Mouse (Mus musculus) brain, adult 2 months (tissue): ENCODE results near the gene Prrg4.
A peak's percentile ranks its signal among the peaks of the same experiment; 100 is the strongest.
"Not testable (repeated sequence)": the region's sequence is repeated elsewhere in the genome, so short reads cannot be mapped to it uniquely, and the experiment has no call there.

Experiments
- DNase-seq: peaks from one replicate; pipeline ENCODE4 v3.0.0; 2011; ENCODE audit warnings: low read depth, low spot score

Gene Prrg4

DNA sequence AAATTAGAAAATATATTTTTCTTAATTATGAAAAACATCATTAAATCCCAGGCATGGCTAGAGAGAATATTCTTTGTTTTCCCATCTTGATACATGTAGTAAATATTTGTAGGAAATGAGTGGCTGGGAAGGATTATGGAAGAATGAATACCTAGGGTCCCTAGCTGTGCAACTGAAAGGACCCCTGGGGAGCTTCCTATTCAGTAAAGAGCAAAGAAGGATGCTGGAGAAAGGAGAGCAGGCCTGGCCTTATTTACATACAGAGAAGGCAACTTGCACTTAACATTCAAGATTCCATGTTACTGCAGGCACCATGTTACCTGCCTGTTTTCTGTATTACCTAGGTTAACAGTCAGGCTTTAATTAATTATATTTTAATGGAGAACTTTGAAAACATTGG lies 7.1 kb downstream of the Prrg4 start:
- DNase-seq: no peak

DNA sequence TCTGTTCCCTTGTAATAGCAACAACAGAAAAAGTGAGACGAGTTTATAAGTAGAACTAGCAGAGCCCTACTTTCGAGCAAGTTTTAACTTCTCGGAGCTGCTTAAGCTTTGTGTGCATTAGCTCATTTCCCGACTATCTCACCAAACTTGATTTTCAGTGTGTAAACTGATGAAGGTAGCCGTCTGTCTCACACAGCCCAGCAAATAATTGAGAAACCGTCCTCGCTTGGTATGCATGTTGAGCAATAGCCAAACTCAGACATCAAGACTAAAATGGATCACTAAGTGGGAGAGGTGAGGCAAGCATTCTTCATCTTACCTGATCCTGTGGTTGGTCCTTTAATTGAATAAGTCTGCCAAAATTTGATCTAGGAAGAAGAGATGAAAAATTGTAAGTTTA lies 7.9 kb downstream of the Prrg4 start:
- no peak for DNase-seq

GRCm38 (mm10) chr2:104840974-104841373 lies 8.7 kb downstream of the Prrg4 start:
- no peak for DNase-seq

DNA sequence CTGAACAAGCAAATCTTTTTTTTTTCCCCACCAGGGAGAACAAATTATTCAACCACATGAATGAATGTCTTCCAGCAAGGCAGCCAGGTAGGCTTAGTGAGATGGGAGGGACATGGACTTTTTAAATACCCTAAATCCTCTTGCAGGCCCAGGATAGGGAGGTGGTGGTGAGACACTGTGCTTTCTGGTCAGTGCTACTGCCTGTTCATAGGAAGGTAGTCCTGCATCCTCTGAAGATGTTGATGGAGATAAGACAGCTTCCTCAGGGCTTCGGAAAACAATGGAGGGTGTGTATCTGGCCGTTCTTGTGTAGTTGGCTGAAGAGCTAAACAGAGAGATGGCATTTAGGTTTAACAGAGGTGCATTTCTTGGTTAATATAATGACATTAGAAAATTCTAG lies 17.2 kb downstream of the Prrg4 start:
- no peak for DNase-seq

- DNase-seq: no peak
Measured at GRCm38 (mm10) chr2:104826191-104826590, 23.5 kb downstream of the Prrg4 start.

- not testable (repeated sequence) for DNase-seq
Measured at GRCm38 (mm10) chr2:104818763-104819162, 30.9 kb downstream of the Prrg4 start.

DNA sequence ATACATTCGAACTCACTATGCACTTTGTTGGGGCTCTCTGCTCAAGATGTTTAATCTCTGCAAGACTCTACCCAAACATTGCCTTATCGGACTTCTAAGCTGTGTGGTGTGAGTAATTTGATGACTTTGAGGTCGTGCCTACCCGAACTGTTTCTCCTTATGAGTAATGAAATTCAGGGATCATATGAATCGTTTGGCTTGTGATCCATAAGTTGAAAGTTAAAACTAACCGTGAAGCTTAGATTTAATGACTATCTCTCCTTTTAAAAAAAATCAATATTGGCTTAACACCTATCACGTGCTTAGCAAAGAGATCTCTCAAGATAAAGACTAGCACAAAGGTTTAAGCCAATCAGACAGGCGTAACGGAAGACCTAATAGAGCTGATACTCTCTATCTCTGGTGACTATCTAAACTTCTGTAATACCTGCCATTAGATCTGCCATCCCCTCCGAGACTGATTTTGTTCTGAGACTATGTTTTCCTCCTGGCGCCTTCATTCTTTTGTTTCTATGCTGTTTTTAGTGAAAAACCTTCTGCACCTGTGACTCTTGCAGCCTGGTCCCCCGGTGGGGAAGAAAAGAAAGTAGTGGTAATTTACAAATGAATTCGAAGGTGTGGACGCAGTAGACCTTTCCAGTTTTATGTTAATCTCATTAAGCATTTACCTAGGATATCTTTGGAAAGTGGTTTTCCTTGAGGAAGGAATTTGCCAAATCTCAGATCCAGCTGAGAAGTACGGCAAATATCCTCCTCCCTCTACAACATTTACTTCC lies 31.9 kb downstream of the Prrg4 start:
- no peak for DNase-seq

DNA sequence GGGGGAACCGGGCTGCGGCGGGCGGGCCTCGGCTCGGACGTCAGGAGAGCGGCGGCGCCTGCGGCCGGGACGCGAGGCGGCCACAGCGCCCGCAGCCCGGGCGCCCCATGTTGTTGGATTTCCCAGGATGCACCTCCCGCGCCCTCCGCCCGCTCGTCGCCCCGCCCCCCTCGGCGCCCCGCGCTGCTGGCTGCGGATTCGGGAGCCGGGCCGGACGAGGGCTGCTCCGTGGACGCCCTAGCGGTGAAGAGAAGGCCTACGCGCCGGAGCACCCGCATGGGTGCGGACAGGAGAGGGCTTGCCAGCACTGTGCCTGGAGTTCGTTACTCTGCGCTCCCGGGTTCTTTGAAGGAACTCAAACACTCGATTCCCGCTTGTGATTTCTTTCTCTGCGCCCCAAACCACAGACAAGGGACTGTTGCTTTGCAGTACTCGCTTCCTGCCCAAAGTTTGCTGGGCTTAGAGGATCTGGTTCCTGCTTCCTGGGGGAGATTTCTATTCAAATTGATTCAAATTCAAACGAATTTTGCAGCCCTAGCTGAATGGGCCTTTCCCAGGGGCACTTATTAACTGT lies 32.7 kb downstream of the Prrg4 start:
- peak; percentile 94 for DNase-seq

DNA sequence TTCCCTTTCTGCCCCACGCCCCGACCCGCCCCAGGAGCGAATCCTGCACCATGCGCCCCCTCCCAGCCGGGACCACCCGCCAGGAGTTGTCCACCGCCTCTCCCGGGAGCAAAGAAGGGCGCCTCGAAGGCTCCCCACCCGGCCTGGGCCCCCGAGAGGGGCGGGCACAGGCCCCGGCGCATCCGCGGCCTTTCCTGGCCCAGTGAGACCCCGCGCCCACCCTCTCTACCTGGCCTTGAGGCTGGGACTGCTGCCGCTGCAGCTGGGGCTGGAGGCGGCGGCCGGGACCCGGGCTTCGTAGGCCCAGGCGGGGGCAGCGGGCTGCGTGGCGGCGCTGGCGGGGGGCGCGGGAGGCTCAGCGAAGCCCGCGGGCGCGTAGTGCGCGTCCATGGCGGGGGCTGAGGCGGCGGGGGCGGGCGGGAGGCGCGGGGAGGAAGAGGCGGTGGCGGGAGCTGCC lies 33.3 kb downstream of the Prrg4 start, which contains the start of gene Qser1:
Qser1 (minus strand) TSS at position 390 of the 457 bp plus-strand sequence.
- no peak for DNase-seq

DNA sequence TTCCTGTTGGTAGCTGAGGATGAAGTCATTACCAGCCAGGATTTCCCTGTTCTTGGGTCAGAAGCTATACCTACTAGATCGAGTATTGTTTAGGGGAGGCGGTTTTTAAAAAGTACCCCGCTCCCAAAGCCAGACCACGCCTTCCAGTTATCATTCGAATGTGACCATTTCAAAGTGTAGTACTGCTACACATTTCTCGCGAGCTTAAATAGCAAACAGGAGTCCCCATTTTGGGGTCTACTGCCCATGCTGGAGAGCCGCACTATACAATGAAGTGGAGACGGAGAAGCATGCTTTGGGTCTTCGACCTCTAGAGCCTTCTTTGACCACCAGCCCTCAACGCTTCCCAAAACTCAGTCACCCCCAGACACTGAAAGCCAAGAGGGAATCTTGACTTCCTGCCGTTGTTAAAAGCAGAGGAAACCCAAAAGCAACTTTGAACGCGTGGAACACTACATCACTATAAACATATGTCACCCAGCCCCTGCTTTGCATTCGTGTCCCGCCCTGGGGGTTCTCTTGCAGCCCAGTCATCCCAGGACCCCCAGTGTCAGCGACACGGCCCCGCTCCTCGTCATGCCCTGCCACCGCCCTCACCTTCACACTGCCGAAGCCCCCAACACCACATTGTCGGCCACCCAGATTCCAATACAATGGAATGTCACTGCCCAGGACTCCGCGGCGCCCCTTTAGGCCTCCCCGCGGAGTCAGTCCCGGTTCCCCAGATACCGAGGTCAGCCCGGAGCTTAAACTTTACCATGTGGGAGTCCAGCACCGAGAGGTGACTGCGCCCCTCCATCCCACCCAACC lies 33.9 kb downstream of the Prrg4 start:
- DNase-seq: peak; percentile 29

DNA sequence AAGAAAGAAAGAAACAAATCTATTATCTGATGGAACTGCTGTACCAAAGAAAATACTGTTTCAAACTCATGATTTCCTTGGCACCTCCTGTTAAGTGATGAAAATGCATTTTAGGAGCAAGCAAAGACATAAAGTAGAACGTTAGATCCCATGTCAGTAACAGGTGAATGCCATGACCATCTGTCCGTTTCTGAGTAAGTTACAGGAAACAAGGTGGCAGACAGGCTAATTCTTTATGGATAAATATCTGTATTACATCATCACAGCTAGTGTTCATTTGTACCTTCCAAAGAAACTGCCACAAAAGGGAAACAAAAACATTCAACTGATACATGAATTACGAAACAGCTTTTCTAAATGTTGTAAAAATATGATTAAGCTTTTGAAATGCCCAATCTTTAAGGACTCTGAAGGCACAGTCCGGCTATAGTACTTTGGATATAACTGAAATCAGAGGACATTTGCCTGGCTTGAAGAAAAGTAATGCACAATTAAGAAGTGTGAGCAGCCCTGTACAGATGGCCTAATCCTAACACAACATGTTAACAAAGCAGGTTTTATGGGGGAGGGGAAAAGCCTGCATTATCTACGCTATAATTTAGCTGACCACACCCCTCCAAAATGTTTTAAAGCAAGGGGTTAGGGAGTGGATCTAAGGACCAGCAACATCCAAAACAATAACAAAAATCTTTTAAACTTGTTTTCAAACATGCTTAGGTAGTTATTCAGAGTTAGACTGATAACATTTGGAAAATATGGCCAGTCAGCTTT lies 35.3 kb downstream of the Prrg4 start:
- DNase-seq: peak; percentile 36

GRCm38 (mm10) chr2:104805435-104805834 lies 44.2 kb downstream of the Prrg4 start:
- DNase-seq: no peak
